Mouse (Mus musculus) E14TG2a.4 (cell line): ENCODE data around the gene Nmu.

Experiments used
- H3K27me3 ChIP-seq: 2 replicates; pipeline ENCODE4 v1.6.1; 2014; ENCODE audit warnings: low read length, control low read depth; ENCODE audit not compliant: insufficient read depth
- H3K36me3 ChIP-seq: 2 replicates; pipeline ENCODE4 v1.6.1; 2014; ENCODE audit warnings: low read length, control low read depth; ENCODE audit not compliant: insufficient read depth
- H3K4me1 ChIP-seq: replicated peaks from 2 replicates; pipeline ENCODE4 v1.6.1; 2014; ENCODE audit warnings: low read depth, low read length, control low read depth
- H3K4me3 ChIP-seq: replicated peaks from 2 replicates; pipeline ENCODE4 v1.5.1; 2014; ENCODE audit warnings: mild to moderate bottlenecking, low read length
- H3K9me3 ChIP-seq: 2 replicates; pipeline ENCODE4 v1.6.1; 2014; ENCODE audit warnings: low read length, control low read depth
- CTCF ChIP-seq: conservative IDR thresholded peaks from 2 replicates; pipeline ENCODE4 v1.5.1; 2014; ENCODE audit warnings: low read length

Gene Nmu

GRCm38 (mm10) chr5:76283890-76284289 is 79.7 kb downstream of the Nmu start:
- no peak for TF ChIP-seq CTCF
- Histone ChIP-seq H3K9me3 (peaks cover 17% of the 10 kb centered on the region), H3K36me3 (peaks cover 13% of the 10 kb centered on the region), H3K4me1 (peaks cover 51% of the 10 kb centered on the region), H3K27me3 (no peaks in the 10 kb centered on the region), H3K4me3 (no peak overlapping the region)
